Mouse (Mus musculus) hindbrain, embryonic 15.5 days (tissue): ENCODE data around the gene Slc12a9. TPM values are rescaled to one million over a fixed set of nuclear protein-coding genes. Genes with fewer than 3 reads are reported as not detected.

Source experiments
- ATAC-seq: fragments of 200-750 bp; cut with Nextera tagmentation; 2 replicates; pipeline ENCODE4 v1.8.0; 2017; ENCODE audit warnings: low read depth, moderate number of reproducible peaks, moderate TSS enrichment; ENCODE audit not compliant: low FRiP score
- H3K27ac ChIP-seq: fragments of 300-500 bp; sonication (generic); replicated peaks from 2 replicates; pipeline ENCODE4 v1.5.1; 2015; ENCODE audit warnings: mild to moderate bottlenecking, inconsistent platforms
- H3K27me3 ChIP-seq: fragments of 300-500 bp; sonication (generic); 2 replicates; pipeline ENCODE4 v1.6.1; 2015; ENCODE audit warnings: control low read depth, inconsistent platforms
- H3K36me3 ChIP-seq: fragments of 300-500 bp; sonication (generic); 2 replicates; pipeline ENCODE4 v1.6.1; 2015; ENCODE audit warnings: control low read depth, inconsistent platforms
- H3K4me1 ChIP-seq: fragments of 300-500 bp; sonication (generic); replicated peaks from 2 replicates; pipeline ENCODE4 v1.6.1; 2015; ENCODE audit warnings: control low read depth, inconsistent platforms
- H3K4me2 ChIP-seq: fragments of 300-500 bp; sonication (generic); 2 replicates; pipeline ENCODE4 v1.6.1; 2015; ENCODE audit warnings: moderate library complexity, mild to moderate bottlenecking, inconsistent platforms
- H3K4me3 ChIP-seq: fragments of 300-500 bp; sonication (generic); 2 replicates; pipeline ENCODE4 v1.5.1; 2015; ENCODE audit warnings: mild to moderate bottlenecking, inconsistent platforms
- H3K9ac ChIP-seq: fragments of 300-500 bp; sonication (generic); 2 replicates; pipeline ENCODE4 v1.6.1; 2015; ENCODE audit warnings: inconsistent platforms
- H3K9me3 ChIP-seq: fragments of 300-500 bp; sonication (generic); 2 replicates; pipeline ENCODE4 v1.6.1; 2016; ENCODE audit warnings: control low read depth, inconsistent platforms
- whole genome bisulfite sequencing: fragments of 180-500 bp; shearing (Covaris S2); methylation state at CpG from one replicate; pipeline ENCODE4 v1.1.7; 2015; 5-methylcytosine and 5-hydroxymethylcytosine counted together
- polyA plus RNA-seq: library from polyadenylated mRNA; unstranded; fragments of >200 nt; fragmentation: Nextera tagmentation; extraction: Ambion mirVana; gene quantifications from 2 replicates; pipeline ENCODE4 v1.2.1, GENCODE M21; 2015

The Slc12a9 gene
- 24.6 and 26.8 TPM in 2 replicates for polyA plus RNA-seq

DNA sequence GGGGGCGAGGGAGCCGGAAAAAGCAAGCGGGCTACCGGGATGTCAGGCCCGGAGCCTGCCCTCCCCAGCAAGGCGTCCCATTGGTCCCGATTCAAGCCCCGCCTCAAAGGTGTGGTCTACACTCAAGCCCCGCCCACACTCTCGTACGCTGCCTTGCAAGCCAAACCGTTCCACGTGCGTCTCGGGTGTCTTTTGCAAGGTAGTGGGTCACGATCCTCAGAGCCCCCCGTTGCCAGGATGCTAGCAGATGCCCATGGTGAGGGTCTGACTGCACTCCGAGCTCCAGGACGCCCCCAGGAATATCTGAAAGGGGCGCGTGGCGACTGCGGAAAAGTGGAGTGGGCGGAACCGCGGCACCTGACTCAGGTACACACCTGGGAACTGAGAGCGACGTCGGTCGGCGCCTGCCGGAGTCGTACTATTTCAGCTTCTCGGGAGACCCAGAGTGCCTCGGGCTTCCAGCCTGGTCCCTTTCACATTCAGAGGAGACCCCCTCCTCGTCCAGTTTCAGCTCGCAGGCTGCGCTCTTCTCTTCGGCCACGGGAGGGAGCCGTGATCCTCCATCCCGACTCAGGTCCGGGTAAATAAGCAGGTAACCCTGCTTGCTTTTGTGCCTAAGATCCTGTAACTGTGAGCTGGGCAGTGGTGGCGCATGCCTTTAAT, at the start of gene Slc12a9:
Gene Slc12a9 (minus strand): TSS at position 86 of the 663 bp plus-strand sequence.
- no peaks in the 10 kb centered on the region for H3K9me3 ChIP-seq
- H3K9ac ChIP-seq = peak within 1 kb of the TSS; percentile 87
- peak within 1 kb of the TSS; percentile 80 for H3K27ac ChIP-seq
- ATAC-seq = peak; percentile 92
- H3K36me3 ChIP-seq = no peaks in the 10 kb centered on the region
- no peaks in the 10 kb centered on the region for H3K27me3 ChIP-seq
- peak within 1 kb of the TSS; percentile 76 for H3K4me3 ChIP-seq
- peak within 1 kb of the TSS; percentile 99 for H3K4me2 ChIP-seq
- peaks cover 27% of the 10 kb centered on the region for H3K4me1 ChIP-seq
- WGBS = 1% methylated on average over 44 of the region's 44 CpGs

DNA sequence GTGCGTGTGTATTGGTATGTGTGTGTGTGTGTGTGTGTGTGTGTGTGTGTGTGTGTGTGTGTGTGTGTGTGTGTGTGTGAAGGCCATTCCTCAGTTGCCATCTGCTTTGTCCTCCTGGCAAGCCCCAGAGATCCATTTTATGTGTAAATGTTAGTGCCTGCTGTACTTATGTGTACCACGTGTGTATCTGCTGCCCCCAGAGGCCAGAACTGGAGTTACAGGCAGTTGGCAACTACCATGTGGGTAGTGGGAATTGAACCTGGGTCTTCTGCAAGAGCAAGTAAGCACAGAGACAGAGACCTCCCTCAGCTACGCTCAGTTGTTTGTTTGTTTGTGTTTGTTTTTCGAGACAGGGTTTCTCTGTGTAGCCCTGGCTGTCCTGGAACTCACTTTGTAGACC, 47.8 kb upstream of the Slc12a9 start:
- Histone ChIP-seq H3K4me2 (no peak overlapping the region), H3K27ac (no peak overlapping the region), H3K27me3 (no peaks in the 10 kb centered on the region), H3K4me1 (peaks cover 5% of the 10 kb centered on the region; the same call in 1 of the 2 replicates), H3K9ac (no peak overlapping the region), H3K36me3 (no peaks in the 10 kb centered on the region), H3K9me3 (no peaks in the 10 kb centered on the region), H3K4me3 (no peak overlapping the region)
- no peak for ATAC-seq
- WGBS = 56% methylated on average over 4 of the region's 4 CpGs

DNA sequence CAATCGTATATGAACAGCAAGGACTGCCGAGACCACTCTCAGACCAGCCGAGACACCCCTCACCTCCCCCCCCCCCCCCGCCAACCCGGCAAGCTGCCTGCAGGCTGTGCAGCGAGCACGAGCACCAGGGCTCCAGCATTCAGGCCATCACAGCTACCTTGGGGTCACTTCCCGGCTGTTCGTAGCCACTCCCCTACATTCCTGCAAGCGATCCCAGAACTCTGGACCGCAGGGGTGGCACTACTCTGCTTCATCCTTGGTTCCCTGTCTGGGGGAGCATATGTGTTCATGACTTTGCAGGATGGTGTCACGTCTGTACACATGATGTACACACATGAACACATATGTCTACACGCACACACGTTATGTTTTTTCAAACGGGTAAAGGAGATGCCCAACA, 44.2 kb upstream of the Slc12a9 start:
- Histone ChIP-seq H3K4me2 (no peak overlapping the region), H3K27ac (no peak overlapping the region), H3K4me1 (peaks cover 5% of the 10 kb centered on the region; the same call in 1 of the 2 replicates), H3K9me3 (no peaks in the 10 kb centered on the region), H3K9ac (no peak overlapping the region), H3K36me3 (no peaks in the 10 kb centered on the region), H3K27me3 (no peaks in the 10 kb centered on the region), H3K4me3 (no peak overlapping the region)
- WGBS = 38% methylated on average over 11 of the region's 15 CpGs
- ATAC-seq = no peak

DNA sequence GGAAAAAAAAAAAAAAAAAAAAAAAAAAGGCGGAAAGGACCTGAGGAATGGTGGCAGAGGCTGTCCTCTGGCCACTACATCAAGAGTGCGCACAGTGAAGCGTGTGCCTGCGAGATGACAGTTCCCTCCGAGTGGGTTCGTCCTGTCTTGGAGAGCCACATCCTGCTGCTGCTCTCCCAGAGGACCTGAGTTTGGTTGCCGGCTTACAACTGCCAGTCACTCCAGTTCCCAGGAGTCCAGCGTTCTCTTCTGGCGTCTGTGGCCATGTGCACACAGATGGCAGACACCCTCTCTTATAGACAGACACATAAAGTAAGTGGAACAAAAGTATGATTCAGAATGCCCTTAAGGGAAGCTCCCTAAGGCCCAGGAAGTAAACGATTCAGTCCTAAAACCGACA, 43.8 kb upstream of the Slc12a9 start:
- no peak overlapping the region for H3K4me3 ChIP-seq
- 31% methylated on average over 11 of the region's 11 CpGs for WGBS
- H3K9ac ChIP-seq = no peak overlapping the region
- no peaks in the 10 kb centered on the region for H3K36me3 ChIP-seq
- no peaks in the 10 kb centered on the region for H3K27me3 ChIP-seq
- H3K4me1 ChIP-seq = peaks cover 5% of the 10 kb centered on the region; the same call in 1 of the 2 replicates
- no peaks in the 10 kb centered on the region for H3K9me3 ChIP-seq
- no peak for ATAC-seq
- no peak overlapping the region; the same call in 1 of the 2 replicates for H3K27ac ChIP-seq
- no peak overlapping the region for H3K4me2 ChIP-seq

DNA sequence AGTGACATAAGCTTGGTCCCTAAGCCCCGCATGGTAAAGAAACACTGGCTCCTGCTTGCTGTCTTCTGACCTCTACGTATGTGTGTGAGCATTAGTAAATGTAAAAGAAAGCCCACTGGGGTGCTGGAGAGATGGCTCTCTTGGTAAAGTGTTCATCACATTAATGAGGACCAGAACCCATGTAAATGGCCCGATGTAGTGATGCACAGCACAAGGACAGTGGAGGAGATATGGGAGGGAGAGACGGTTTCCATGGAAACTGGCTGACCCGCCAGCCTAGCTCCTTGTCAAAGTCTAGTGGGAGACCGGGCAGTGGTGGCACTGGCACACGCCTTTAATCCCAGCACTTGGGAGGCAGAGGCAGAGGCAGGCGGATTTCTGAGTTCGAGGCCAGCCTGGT, 43.3 kb upstream of the Slc12a9 start:
- Histone ChIP-seq H3K9me3 (no peaks in the 10 kb centered on the region), H3K4me1 (peaks cover 5% of the 10 kb centered on the region; the same call in 1 of the 2 replicates), H3K36me3 (no peaks in the 10 kb centered on the region), H3K27ac (no peak overlapping the region), H3K4me3 (no peak overlapping the region), H3K9ac (no peak overlapping the region), H3K4me2 (no peak overlapping the region), H3K27me3 (no peaks in the 10 kb centered on the region)
- ATAC-seq = peak; percentile 66; the same call in 1 of the 2 replicates
- WGBS = 43% methylated on average over 9 of the region's 9 CpGs

DNA sequence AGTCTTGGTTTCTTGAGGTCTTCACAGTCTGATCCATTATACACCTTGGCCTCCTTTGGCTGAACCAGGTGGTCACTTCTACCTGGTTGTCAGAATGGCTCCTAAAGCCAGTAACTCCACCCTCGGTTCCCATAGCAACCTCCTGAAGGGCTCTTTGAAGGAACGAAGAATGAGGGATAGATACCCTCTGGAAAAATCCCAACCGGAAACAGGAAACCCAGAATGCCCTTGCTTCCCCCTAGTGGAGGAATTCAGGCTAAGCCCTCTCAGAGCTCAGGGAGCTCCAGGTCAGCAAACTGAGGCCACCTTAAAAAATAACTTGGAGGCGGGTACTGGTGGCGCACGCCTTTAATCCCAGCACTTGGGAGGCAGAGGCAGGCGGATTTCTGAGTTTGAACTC, 42.8 kb upstream of the Slc12a9 start:
- Histone ChIP-seq H3K9me3 (no peaks in the 10 kb centered on the region), H3K4me3 (no peak overlapping the region), H3K27ac (no peak overlapping the region), H3K4me1 (peaks cover 5% of the 10 kb centered on the region; the same call in 1 of the 2 replicates), H3K9ac (no peak overlapping the region), H3K27me3 (no peaks in the 10 kb centered on the region), H3K4me2 (no peak overlapping the region), H3K36me3 (no peaks in the 10 kb centered on the region)
- WGBS = 45% methylated on average over 7 of the region's 7 CpGs
- ATAC-seq = no peak

DNA sequence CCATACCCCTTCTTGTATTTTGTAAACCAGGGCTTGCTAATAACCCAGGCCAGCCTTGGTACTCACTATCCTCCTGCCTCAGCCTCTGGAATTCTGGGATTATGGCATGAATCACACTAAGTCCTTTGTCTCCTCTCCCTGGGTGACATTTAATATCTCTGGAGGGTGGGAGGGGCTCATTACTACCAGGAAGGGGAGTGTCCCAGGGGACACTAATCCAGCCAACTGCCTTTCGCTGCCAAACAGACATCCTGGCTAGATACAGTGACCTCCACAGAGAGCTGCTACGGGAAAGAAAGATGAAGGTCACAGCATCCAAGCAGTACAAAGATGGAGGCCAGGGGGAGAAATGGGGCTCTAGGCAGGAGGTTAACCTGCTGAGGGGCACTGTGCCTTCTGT, 42.2 kb upstream of the Slc12a9 start:
- H3K27ac ChIP-seq = no peak overlapping the region

DNA sequence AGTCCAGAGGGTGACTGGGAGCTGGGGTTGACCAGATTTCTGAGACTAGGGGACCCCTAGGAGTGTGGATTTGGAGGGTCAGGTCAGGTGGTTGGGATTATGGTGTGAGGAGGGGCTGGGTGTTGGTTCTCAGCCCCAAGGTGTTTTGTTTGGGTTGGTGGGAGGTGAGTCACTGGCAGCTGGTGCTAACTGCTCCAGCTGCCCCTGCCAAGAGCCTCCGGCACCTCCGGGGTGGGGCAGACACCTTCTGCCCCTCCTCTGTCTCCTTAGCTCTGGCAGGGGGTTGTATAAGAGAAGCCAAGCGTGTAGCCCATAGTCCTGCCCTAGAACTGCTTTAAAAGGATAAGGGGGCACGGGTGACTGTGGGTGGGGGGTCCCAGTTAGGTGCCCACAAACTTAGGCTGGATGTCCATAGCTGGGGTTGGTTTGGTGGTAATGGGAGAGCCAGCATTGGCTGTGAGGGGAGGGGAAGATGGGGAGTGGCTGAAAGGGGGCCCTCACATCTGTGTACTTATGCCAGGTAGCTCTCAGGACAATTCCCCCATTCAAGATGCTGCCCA, 41.2 kb upstream of the Slc12a9 start:
- no peaks in the 10 kb centered on the region for H3K36me3 ChIP-seq
- no peak overlapping the region for H3K27ac ChIP-seq
- WGBS = 81% methylated on average over 4 of the region's 4 CpGs
- no peaks in the 10 kb centered on the region for H3K9me3 ChIP-seq
- H3K27me3 ChIP-seq = no peaks in the 10 kb centered on the region
- no peak overlapping the region for H3K4me2 ChIP-seq
- no peak overlapping the region for H3K9ac ChIP-seq
- H3K4me1 ChIP-seq = peaks cover 5% of the 10 kb centered on the region; the same call in 1 of the 2 replicates
- H3K4me3 ChIP-seq = no peak overlapping the region
- ATAC-seq = no peak

More for the DNA sequence above, 42.2 kb upstream of the Slc12a9 start:
- Histone ChIP-seq H3K4me2 (no peak overlapping the region), H3K4me1 (peaks cover 5% of the 10 kb centered on the region; the same call in 1 of the 2 replicates), H3K9ac (no peak overlapping the region), H3K9me3 (no peaks in the 10 kb centered on the region), H3K36me3 (no peaks in the 10 kb centered on the region), H3K4me3 (no peak overlapping the region), H3K27me3 (no peaks in the 10 kb centered on the region)
- no peak for ATAC-seq
- WGBS = 32% methylated on average over 2 of the region's 2 CpGs

DNA sequence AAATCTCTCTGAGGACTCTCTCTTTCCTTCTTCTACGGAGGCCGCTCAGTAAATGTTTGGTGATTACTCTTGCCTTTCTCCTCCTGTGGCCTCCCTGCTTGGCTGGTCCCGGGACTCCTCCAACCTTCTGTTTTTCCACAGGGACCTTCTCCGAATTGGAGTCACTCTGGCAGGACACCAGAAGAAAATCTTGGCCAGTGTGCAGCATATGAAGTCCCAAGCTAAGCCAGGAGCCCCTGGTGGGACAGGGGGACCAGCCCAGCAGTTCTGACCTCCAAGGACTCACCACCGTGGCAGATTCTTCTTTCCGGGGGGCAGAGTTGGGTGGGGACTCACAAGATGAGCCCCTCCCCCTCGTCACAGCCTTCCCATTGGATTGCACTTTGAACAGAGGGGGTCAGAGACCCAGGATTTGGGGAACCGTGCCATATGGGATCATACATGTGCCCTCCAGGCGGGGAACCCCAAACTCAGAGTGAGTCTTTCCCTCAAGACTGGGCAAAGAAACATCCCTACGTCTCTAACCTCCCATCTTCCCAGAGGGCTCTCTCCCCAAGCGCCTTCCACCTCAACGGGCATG, 40.1 kb upstream of the Slc12a9 start:
- 83% methylated on average over 12 of the region's 12 CpGs for WGBS
- H3K4me1 ChIP-seq = peaks cover 5% of the 10 kb centered on the region; the same call in 1 of the 2 replicates
- no peaks in the 10 kb centered on the region for H3K27me3 ChIP-seq
- H3K4me3 ChIP-seq = no peak overlapping the region
- ATAC-seq = no peak
- H3K36me3 ChIP-seq = no peaks in the 10 kb centered on the region
- no peaks in the 10 kb centered on the region for H3K9me3 ChIP-seq
- no peak overlapping the region for H3K4me2 ChIP-seq
- no peak overlapping the region for H3K9ac ChIP-seq
- no peak overlapping the region for H3K27ac ChIP-seq

DNA sequence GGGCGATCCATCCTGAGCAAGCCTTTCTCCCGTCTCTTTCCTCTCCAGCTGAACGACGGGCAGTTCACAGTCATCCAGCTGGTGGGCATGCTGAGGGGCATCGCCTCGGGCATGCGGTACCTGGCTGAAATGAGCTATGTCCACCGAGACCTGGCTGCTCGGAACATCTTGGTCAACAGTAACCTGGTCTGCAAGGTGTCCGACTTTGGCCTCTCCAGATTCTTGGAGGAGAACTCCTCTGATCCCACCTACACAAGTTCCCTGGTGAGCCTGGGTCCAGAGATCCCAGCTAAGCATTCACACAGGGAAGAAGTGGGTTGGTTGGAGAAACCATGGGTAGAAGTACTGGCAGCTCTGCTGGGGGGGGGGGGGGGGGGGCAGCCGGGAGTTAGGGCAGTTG, 36.3 kb upstream of the Slc12a9 start:
- Histone ChIP-seq H3K36me3 (0 out of 2 replicates have a peak, but pooled peaks cover 6% of the 10 kb centered on the region), H3K27ac (no peak overlapping the region), H3K27me3 (no peaks in the 10 kb centered on the region), H3K9me3 (no peaks in the 10 kb centered on the region), H3K4me1 (no peaks in the 10 kb centered on the region), H3K9ac (no peak overlapping the region), H3K4me2 (no peak overlapping the region), H3K4me3 (no peak overlapping the region)
- ATAC-seq = no peak
- 96% methylated on average over 10 of the region's 11 CpGs for WGBS

DNA sequence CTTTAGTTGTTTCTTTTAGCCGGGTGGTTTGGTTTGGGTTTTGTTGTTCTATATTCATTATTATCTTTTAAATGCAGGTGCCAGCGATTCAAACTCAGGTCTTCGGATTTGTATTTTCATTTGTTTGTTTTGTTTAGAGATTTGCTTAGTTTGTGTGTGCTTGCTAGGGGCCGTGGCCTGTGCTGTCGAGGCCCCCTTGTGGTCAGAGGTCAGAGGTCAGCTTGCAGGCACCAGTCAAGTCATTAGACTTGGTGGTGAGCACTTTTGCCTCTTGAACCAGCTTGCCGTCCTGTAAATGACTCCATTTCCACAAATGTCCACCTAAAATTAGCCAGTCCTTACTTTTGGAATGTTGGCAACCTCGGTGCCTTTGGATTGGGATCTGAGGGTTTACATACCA, 25.0 kb upstream of the Slc12a9 start:
- H3K4me1 ChIP-seq = no peaks in the 10 kb centered on the region
- WGBS = 47% methylated on average over 7 of the region's 7 CpGs
- H3K9ac ChIP-seq = no peak overlapping the region
- H3K4me2 ChIP-seq = no peak overlapping the region
- H3K9me3 ChIP-seq = no peaks in the 10 kb centered on the region
- no peak for ATAC-seq
- H3K36me3 ChIP-seq = peaks cover 8% of the 10 kb centered on the region; the same call in 1 of the 2 replicates
- H3K27me3 ChIP-seq = no peaks in the 10 kb centered on the region
- H3K4me3 ChIP-seq = no peak overlapping the region
- H3K27ac ChIP-seq = no peak overlapping the region

DNA sequence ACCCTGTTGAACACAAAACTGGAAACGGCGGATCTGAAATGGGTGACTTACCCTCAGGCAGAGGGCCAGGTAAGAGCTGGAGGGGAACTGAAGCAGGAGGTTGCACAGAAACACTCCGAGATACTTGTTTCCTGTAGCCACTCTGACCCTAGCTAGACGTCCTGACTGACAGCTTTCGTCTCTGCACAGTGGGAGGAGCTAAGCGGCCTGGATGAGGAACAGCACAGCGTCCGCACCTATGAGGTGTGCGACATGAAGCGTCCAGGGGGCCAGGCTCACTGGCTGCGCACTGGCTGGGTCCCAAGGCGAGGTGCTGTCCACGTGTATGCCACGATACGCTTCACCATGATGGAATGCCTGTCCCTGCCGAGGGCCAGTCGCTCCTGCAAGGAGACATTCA, 20.7 kb upstream of the Slc12a9 start:
- no peaks in the 10 kb centered on the region for H3K9me3 ChIP-seq
- no peak overlapping the region for H3K4me3 ChIP-seq
- peaks cover 30% of the 10 kb centered on the region for H3K4me1 ChIP-seq
- H3K9ac ChIP-seq = no peak overlapping the region
- H3K27ac ChIP-seq = no peak overlapping the region
- 88% methylated on average over 17 of the region's 17 CpGs for WGBS
- H3K27me3 ChIP-seq = peaks cover 8% of the 10 kb centered on the region
- no peak overlapping the region for H3K4me2 ChIP-seq
- H3K36me3 ChIP-seq = no peaks in the 10 kb centered on the region
- no peak for ATAC-seq
